Mouse (Mus musculus): ENCODE measurements around the gene Gm10340. TPM values are rescaled to one million over a fixed set of nuclear protein-coding genes. Genes with fewer than 3 reads are reported as not detected.
"Not testable (repeated sequence)": the region's sequence is repeated elsewhere in the genome, so short reads cannot be mapped to it uniquely, and the experiment has no call there.

Gene Gm10340
- not detected in 2 replicates for polyA plus RNA-seq (2015; fragmentation: Nextera tagmentation; extraction: Ambion mirVana)

- H3K9ac ChIP-seq; H3K9me3 ChIP-seq; H3K27me3 ChIP-seq (replicated peaks); ATAC-seq (ENCODE audit: insufficient read depth, low FRiP score, low read depth); H3K27ac ChIP-seq; H3K4me3 ChIP-seq (replicated peaks); H3K4me2 ChIP-seq; H3K36me3 ChIP-seq; H3K4me1 ChIP-seq: not testable (repeated sequence)
- 87% methylated on average over 2 of the region's 3 CpGs for whole genome bisulfite sequencing
These were observed at the start of gene Gm10340 for GRCm38 (mm10) chr14:3133697-3134096. Gm10340 (plus strand) TSS chr14:3133997.

GRCm38 (mm10) chr14:3116051-3116450, 17.7 kb upstream of the Gm10340 start:
- not testable (repeated sequence) for H3K36me3 ChIP-seq; H3K27me3 ChIP-seq (replicated peaks); ATAC-seq (ENCODE audit: insufficient read depth, low FRiP score, low read depth); H3K27ac ChIP-seq; H3K4me1 ChIP-seq; H3K4me3 ChIP-seq (replicated peaks); H3K9me3 ChIP-seq; H3K4me2 ChIP-seq; H3K9ac ChIP-seq
- WGBS = 93% methylated on average over 25 of the region's 25 CpGs

GRCm38 (mm10) chr14:3187955-3188354, 54.2 kb downstream of the Gm10340 start, which contains the start of gene Gm5795:
Gm5795 (plus strand) TSS chr14:3188255.
- not testable (repeated sequence) for H3K4me2 ChIP-seq; H3K4me3 ChIP-seq (replicated peaks); H3K36me3 ChIP-seq; H3K9ac ChIP-seq; H3K27ac ChIP-seq; H3K9me3 ChIP-seq; H3K4me1 ChIP-seq; ATAC-seq (ENCODE audit: insufficient read depth, low FRiP score, low read depth); H3K27me3 ChIP-seq (replicated peaks)
- no CpG with 5 or more reads among the region's 2 CpGs for WGBS

Other genes starting within 250 kb of the Gm10340 start
- gene Gm2888, start 104.0 kb upstream of the Gm10340 start, polyA plus RNA-seq (2015; fragmentation: Nextera tagmentation; extraction: Ambion mirVana) = not detected in 2 replicates
- gene Gm2897, start 84.7 kb upstream of the Gm10340 start, polyA plus RNA-seq (2015; fragmentation: Nextera tagmentation; extraction: Ambion mirVana) = 1.6 and 2.1 TPM in 2 replicates
- not detected in 2 replicates for gene Gm5795, start 54.3 kb downstream of the Gm10340 start, polyA plus RNA-seq (2015; fragmentation: Nextera tagmentation; extraction: Ambion mirVana)
- gene D830030K20Rik, start 74.5 kb downstream of the Gm10340 start, polyA plus RNA-seq (2015; fragmentation: Nextera tagmentation; extraction: Ambion mirVana) = 5.2 and 5.7 TPM in 2 replicates
- gene Gm2956, start 198.6 kb downstream of the Gm10340 start, polyA plus RNA-seq (2015; fragmentation: Nextera tagmentation; extraction: Ambion mirVana) = not detected in 2 replicates